Mouse (Mus musculus): ENCODE data around the gene Gfpt2. TPM values are rescaled to one million over a fixed set of nuclear protein-coding genes. Genes with fewer than 3 reads are reported as not detected.

The Gfpt2 gene
- 3.1 and 6.0 TPM in 2 replicates for total RNA-seq (2014; rRNA removed)
- polyA plus RNA-seq (2015; fragmentation: Nextera tagmentation; extraction: Ambion mirVana), result 3.9 and 4.3 TPM in 2 replicates

DNA sequence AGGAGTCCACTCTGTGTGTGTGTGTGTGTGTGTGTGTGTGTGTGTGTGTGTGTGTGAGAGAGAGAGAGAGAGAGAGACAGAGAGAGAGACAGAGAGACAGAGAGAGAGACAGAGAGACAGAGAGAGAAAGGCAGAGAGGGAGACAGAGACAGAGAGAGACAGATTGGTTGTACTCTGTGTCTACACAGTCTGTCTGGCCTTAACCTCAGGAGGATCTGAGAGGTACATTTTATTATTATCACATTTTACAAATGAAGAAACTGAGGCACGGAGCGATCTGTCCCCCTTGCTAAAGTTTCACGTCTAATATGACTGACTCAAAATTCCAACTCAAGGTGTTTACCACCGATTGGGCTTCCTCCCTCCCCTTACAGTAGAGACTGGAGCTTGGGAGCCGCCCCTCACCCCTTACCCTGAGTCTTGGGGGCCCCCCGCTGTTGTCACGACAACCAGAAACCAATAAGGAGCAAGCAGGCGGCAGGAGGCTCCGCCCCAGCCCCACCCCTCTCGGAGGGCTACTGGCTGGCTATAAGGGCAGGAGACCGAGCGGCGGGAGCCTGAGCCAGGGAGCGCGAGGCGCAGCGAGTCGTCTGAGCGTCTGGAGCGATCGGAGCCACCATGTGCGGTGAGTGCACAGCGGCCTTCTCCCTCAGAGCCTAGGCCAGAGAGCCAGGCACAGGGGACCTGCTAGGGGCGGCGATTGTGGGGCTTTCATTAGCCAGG lies at the start of gene Gfpt2:
Gene Gfpt2, plus strand, starts transcription at position 560 of the 723 bp plus-strand sequence.
- no peak for TF ChIP-seq CTCF (IDR thresholded peaks at IDR 0.05)
- peak within 1 kb of the TSS; percentile 58 for H3K4me3 ChIP-seq (ENCODE audit: low read depth, low read length)
- DNase-seq (ENCODE audit: low spot score) (peak; percentile 92), ATAC-seq (ENCODE audit: low FRiP score) (peak; percentile 96)
- no peaks in the 10 kb centered on the region for H3K36me3 ChIP-seq (ENCODE audit: insufficient read depth, low read length)
- H3K9me3 ChIP-seq (ENCODE audit: low read length), result no peaks in the 10 kb centered on the region
- H3K4me1 ChIP-seq (ENCODE audit: insufficient read depth, low read length), result peaks cover 3% of the 10 kb centered on the region; the same call in 1 of the 2 replicates
- H3K4me2 ChIP-seq (ENCODE audit: low read depth, low read length, poor library complexity, severe bottlenecking), result peak within 1 kb of the TSS; percentile 91
- peak within 1 kb of the TSS; percentile 21; the same call in 1 of the 2 replicates for H3K27ac ChIP-seq (ENCODE audit: low read depth, low read length)
- no peaks in the 10 kb centered on the region for H3K27me3 ChIP-seq (ENCODE audit: insufficient read depth, low read length)
- 0% methylated on average over 23 of the region's 25 CpGs for WGBS
- peak within 1 kb of the TSS; percentile 74 for H3K9ac ChIP-seq (replicated peaks; ENCODE audit: low read length, poor library complexity, severe bottlenecking)

DNA sequence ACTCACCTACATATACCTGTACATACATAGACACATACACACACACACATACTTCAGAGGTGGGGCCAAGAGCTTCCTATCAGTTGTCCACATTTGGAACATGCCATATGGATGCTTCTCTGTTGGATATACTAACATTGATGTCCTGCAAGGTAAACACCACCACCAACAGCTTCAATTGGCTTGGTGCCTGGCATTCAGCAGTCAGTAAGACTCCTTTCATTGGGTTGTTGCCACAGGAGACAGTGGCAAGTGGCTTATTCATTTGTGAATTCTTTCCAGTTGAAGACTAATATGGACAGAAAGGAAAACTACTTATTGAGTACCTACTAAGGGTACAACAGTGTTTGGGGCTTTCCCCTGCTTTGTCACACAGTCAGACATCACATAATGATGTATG lies 49.0 kb upstream of the Gfpt2 start:
- H3K9me3 ChIP-seq (ENCODE audit: low read length), result 0 out of 2 replicates have a peak, but pooled peaks cover 2% of the 10 kb centered on the region
- no peak overlapping the region for H3K4me3 ChIP-seq (ENCODE audit: low read depth, low read length)
- no peaks in the 10 kb centered on the region for H3K27me3 ChIP-seq (ENCODE audit: insufficient read depth, low read length)
- TF ChIP-seq CTCF (IDR thresholded peaks at IDR 0.05), result no peak
- H3K4me1 ChIP-seq (ENCODE audit: insufficient read depth, low read length), result no peaks in the 10 kb centered on the region
- ATAC-seq (ENCODE audit: low FRiP score) (no peak), DNase-seq (ENCODE audit: low spot score) (no peak)
- no peak overlapping the region for H3K9ac ChIP-seq (replicated peaks; ENCODE audit: low read length, poor library complexity, severe bottlenecking)
- H3K27ac ChIP-seq (ENCODE audit: low read depth, low read length), result no peak overlapping the region
- no peaks in the 10 kb centered on the region for H3K36me3 ChIP-seq (ENCODE audit: insufficient read depth, low read length)
- no peak overlapping the region for H3K4me2 ChIP-seq (ENCODE audit: low read depth, low read length, poor library complexity, severe bottlenecking)

DNA sequence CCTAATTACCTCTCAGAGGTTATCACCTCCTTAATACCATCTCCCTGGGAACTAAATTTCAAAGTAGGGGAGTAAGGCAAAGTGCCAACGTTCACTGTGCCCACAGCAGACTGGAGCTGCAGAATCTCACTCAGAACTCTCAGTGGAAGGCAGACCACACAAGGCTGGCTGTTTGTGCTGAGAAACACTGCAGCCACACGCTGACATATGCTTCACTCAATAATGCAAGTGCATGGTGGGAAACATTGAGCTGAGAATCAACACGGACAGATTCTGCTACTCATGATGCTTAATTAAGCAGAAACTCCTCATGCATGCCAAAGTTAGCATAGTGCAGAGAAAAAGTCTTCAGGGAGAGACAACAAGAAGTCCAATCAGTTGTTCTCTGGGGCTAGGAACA lies 48.1 kb upstream of the Gfpt2 start:
- DNase-seq (ENCODE audit: low spot score) (peak; percentile 12), ATAC-seq (ENCODE audit: low FRiP score) (no peak)
- TF ChIP-seq CTCF (IDR thresholded peaks at IDR 0.05), result no peak
- H3K9ac ChIP-seq (replicated peaks; ENCODE audit: low read length, poor library complexity, severe bottlenecking), result no peak overlapping the region
- no peak overlapping the region for H3K27ac ChIP-seq (ENCODE audit: low read depth, low read length)
- H3K4me2 ChIP-seq (ENCODE audit: low read depth, low read length, poor library complexity, severe bottlenecking), result no peak overlapping the region
- WGBS, result 67% methylated on average over 3 of the region's 3 CpGs
- H3K36me3 ChIP-seq (ENCODE audit: insufficient read depth, low read length), result no peaks in the 10 kb centered on the region
- H3K4me3 ChIP-seq (ENCODE audit: low read depth, low read length), result no peak overlapping the region
- 0 out of 2 replicates have a peak, but pooled peaks cover 2% of the 10 kb centered on the region for H3K9me3 ChIP-seq (ENCODE audit: low read length)
- no peaks in the 10 kb centered on the region for H3K27me3 ChIP-seq (ENCODE audit: insufficient read depth, low read length)
- H3K4me1 ChIP-seq (ENCODE audit: insufficient read depth, low read length), result no peaks in the 10 kb centered on the region

DNA sequence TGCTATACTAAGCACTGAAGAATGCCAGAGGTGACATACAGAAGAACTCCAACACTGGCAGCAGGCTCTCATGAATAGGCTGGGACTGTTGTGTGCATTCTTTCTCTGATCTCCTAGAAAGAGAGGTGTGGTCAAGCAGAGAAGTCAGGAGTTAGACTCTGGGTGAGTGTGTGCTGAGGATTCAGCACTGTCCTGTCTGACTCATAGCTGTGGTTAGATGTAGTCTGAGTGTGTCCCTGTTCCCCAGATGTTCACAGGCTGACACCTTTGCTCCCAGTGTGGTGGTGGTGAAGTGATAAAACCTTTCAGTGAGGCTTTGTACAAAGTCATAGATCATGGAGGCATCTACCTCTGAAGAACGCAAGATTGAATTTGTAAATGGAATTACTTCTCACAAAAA lies 47.2 kb upstream of the Gfpt2 start:
- Histone ChIP-seq H3K9me3 (ENCODE audit: low read length) (0 out of 2 replicates have a peak, but pooled peaks cover 2% of the 10 kb centered on the region), H3K36me3 (ENCODE audit: insufficient read depth, low read length) (no peaks in the 10 kb centered on the region), H3K27me3 (ENCODE audit: insufficient read depth, low read length) (no peaks in the 10 kb centered on the region), H3K4me3 (ENCODE audit: low read depth, low read length) (no peak overlapping the region), H3K9ac (replicated peaks; ENCODE audit: low read length, poor library complexity, severe bottlenecking) (no peak overlapping the region), H3K4me2 (ENCODE audit: low read depth, low read length, poor library complexity, severe bottlenecking) (no peak overlapping the region), H3K27ac (ENCODE audit: low read depth, low read length) (no peak overlapping the region), H3K4me1 (ENCODE audit: insufficient read depth, low read length) (no peaks in the 10 kb centered on the region)
- DNase-seq (ENCODE audit: low spot score) (no peak), ATAC-seq (ENCODE audit: low FRiP score) (no peak)
- no peak for TF ChIP-seq CTCF (IDR thresholded peaks at IDR 0.05)
- 100% methylated on average over 1 of the region's 1 CpGs for WGBS

DNA sequence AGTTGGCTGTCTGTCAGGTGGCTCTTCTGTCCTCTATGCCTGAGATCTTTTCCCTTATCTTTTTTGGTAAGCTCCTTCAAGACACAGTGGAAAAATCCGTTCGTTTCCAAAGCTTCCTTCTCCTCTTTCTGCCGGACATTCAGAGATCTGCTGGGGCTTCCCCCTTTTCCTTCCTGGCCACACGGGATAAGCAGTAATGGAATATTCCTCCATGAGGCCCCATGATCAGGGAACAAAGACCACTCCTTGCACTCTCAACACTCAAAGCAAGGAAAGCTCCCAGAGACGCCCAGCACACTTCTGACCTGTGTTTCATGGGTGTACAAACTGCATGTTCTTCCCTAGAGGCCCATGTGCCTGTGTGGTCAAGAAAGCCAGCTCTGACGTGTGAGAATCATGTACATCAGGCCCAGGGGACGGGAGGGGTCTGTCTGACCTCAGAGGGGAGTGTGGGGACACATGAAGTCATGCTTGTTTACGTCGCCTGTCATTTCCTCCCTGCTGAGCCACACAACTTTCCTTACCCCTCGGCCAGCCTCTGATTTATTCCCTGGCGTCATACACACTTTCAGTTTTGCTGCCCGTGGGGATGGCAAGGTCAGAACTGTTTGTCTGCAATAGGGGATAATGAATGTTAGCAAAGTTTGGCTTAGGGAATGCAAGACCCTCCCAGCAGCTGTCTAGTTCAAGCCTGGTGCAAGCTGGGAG lies 38.9 kb upstream of the Gfpt2 start:
- no peak for TF ChIP-seq CTCF (IDR thresholded peaks at IDR 0.05)
- H3K4me1 ChIP-seq (ENCODE audit: insufficient read depth, low read length), result no peaks in the 10 kb centered on the region
- no peak overlapping the region for H3K27ac ChIP-seq (ENCODE audit: low read depth, low read length)
- H3K4me2 ChIP-seq (ENCODE audit: low read depth, low read length, poor library complexity, severe bottlenecking), result no peak overlapping the region
- H3K4me3 ChIP-seq (ENCODE audit: low read depth, low read length), result no peak overlapping the region
- WGBS, result 58% methylated on average over 12 of the region's 12 CpGs
- ATAC-seq (ENCODE audit: low FRiP score) (no peak), DNase-seq (ENCODE audit: low spot score) (no peak)
- no peaks in the 10 kb centered on the region for H3K27me3 ChIP-seq (ENCODE audit: insufficient read depth, low read length)
- H3K9me3 ChIP-seq (ENCODE audit: low read length), result no peaks in the 10 kb centered on the region
- H3K9ac ChIP-seq (replicated peaks; ENCODE audit: low read length, poor library complexity, severe bottlenecking), result no peak overlapping the region
- H3K36me3 ChIP-seq (ENCODE audit: insufficient read depth, low read length), result no peaks in the 10 kb centered on the region

DNA sequence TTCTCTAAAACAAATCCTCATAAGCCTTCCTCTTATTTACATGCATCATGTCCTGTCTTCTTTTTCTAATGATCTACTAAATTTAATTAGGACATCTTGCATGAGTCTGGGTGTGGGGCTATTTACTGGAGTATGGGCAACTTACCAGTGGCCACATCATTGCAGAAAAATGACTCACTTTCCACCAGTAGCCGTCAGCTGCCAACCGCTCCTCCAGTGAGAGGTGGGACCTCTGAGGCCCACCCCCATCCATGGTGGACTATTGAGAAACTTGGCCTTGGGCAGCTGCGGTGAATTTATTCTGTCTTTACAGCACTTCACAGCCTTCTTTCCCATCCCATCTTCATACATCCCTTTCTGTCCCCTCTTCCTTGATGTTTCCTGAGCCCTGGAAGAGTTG lies 35.9 kb upstream of the Gfpt2 start:
- H3K27ac ChIP-seq (ENCODE audit: low read depth, low read length), result no peak overlapping the region
- no peak for ATAC-seq (ENCODE audit: low FRiP score)
- H3K9ac ChIP-seq (replicated peaks; ENCODE audit: low read length, poor library complexity, severe bottlenecking), result no peak overlapping the region
- no peaks in the 10 kb centered on the region for H3K4me1 ChIP-seq (ENCODE audit: insufficient read depth, low read length)
- TF ChIP-seq CTCF (IDR thresholded peaks at IDR 0.05), result no peak
- 90% methylated on average over 3 of the region's 3 CpGs for WGBS
- H3K4me2 ChIP-seq (ENCODE audit: low read depth, low read length, poor library complexity, severe bottlenecking), result no peak overlapping the region
- H3K4me3 ChIP-seq (ENCODE audit: low read depth, low read length), result no peak overlapping the region
- H3K9me3 ChIP-seq (ENCODE audit: low read length), result no peaks in the 10 kb centered on the region
- H3K27me3 ChIP-seq (ENCODE audit: insufficient read depth, low read length), result no peaks in the 10 kb centered on the region
- H3K36me3 ChIP-seq (ENCODE audit: insufficient read depth, low read length), result no peaks in the 10 kb centered on the region
- DNase-seq (ENCODE audit: low spot score), result no peak

All from midbrain, postnatal 0 days (tissue).